Mouse (Mus musculus): Measurements from ENCODE around the gene Pafah1b1. TPM values are rescaled to one million over a fixed set of nuclear protein-coding genes. Genes with fewer than 3 reads are reported as not detected.

The Pafah1b1 gene
- polyA plus RNA-seq, 1 experiment from 2014 or later = 90.2 TPM

DNA sequence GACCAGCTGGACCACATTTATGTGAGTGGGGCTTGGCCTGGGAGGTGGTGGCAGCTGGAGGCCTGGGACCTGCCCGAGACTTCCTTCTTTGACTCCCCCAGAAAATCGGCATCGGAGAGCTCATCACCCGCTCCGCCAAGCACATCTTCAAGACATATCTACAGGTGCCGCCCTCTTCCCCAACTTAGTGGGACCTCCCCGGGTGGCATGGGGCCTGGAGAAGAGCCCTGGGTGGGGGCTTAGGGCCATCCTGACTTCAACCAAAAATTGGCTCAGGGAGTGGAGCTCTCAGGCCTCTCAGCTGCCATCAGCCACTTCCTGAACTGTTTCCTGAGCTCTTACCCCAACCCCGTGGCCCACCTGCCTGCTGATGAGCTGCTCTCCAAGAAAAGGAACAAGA, 59.6 kb downstream of the Pafah1b1 start:
- H3K27ac ChIP-seq (ENCODE audit: low read depth, low read length) = no peak overlapping the region
- over 99% methylated on average over 8 of the region's 8 CpGs for WGBS
- ATAC-seq (replicated peaks; ENCODE audit: low FRiP score) (no peak), DNase-seq (ENCODE audit: low spot score) (no peak)
- H3K4me2 ChIP-seq (ENCODE audit: low read depth, low read length, severe bottlenecking) = no peak overlapping the region
- no peaks in the 10 kb centered on the region for H3K9me3 ChIP-seq (ENCODE audit: control insufficient read depth, low read length)
- no peaks in the 10 kb centered on the region for H3K4me1 ChIP-seq (replicated peaks; ENCODE audit: control insufficient read depth, insufficient read depth, low read length)
- H3K27me3 ChIP-seq (ENCODE audit: control insufficient read depth, insufficient read depth, low read length) = no peaks in the 10 kb centered on the region
- H3K4me3 ChIP-seq (ENCODE audit: low read depth, low read length) = no peak overlapping the region
- H3K36me3 ChIP-seq (ENCODE audit: control insufficient read depth, insufficient read depth, low read length) = peaks cover 1% of the 10 kb centered on the region; the same call in 1 of the 2 replicates
- H3K9ac ChIP-seq (ENCODE audit: low read length) = no peak overlapping the region

DNA sequence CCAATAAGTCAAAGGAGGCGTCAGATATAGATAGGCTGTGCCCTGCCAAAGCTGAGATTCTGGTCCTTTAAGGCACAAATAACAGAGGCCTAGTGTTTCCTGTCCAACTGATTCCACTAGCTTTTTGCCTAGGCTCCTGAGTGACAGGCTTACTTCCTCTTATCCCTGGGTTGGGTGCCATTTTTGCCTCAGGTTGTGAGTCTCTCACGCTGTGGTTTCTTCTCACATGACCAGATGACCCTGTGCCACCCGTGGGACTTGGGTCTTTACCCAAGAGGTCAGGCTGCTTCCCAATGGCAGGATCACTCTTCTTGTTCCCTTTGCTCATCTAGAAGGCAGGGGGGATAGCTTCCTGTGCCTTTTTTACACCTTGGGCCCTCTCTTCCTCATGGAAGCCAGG, 60.2 kb downstream of the Pafah1b1 start:
- no peak overlapping the region for H3K9ac ChIP-seq (ENCODE audit: low read length)
- H3K27ac ChIP-seq (ENCODE audit: low read depth, low read length) = no peak overlapping the region
- no peaks in the 10 kb centered on the region for H3K9me3 ChIP-seq (ENCODE audit: control insufficient read depth, low read length)
- ATAC-seq (replicated peaks; ENCODE audit: low FRiP score) (no peak), DNase-seq (ENCODE audit: low spot score) (no peak)
- whole genome bisulfite sequencing = 83% methylated on average over 3 of the region's 3 CpGs
- no peak overlapping the region for H3K4me3 ChIP-seq (ENCODE audit: low read depth, low read length)
- peaks cover 5% of the 10 kb centered on the region; the same call in 1 of the 2 replicates for H3K36me3 ChIP-seq (ENCODE audit: control insufficient read depth, insufficient read depth, low read length)
- H3K27me3 ChIP-seq (ENCODE audit: control insufficient read depth, insufficient read depth, low read length) = no peaks in the 10 kb centered on the region
- H3K4me1 ChIP-seq (replicated peaks; ENCODE audit: control insufficient read depth, insufficient read depth, low read length) = no peaks in the 10 kb centered on the region
- no peak overlapping the region for H3K4me2 ChIP-seq (ENCODE audit: low read depth, low read length, severe bottlenecking)

DNA sequence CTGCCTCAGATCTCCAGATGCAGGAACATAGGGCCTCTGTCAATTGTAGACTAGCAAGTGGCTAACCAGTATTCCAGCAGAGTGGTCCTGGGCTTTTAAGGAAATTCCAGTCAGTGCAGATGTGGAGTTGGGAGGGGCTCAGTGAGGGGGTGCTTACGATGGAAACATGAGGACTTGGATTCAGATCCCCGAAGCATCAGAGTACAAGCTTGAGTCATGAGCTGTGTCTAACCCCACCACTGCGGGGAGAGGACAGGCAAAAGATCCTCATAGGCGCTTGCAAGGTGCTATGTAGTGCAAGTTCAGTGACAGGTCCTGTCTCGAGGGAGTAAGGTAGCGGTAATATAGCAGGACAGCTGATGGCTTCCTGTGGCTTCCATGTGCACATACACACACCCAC, 62.2 kb downstream of the Pafah1b1 start:
- no peak overlapping the region for H3K9ac ChIP-seq (ENCODE audit: low read length)
- WGBS = 89% methylated on average over 6 of the region's 6 CpGs
- H3K27ac ChIP-seq (ENCODE audit: low read depth, low read length) = no peak overlapping the region
- H3K4me3 ChIP-seq (ENCODE audit: low read depth, low read length) = no peak overlapping the region
- DNase-seq (ENCODE audit: low spot score) (no peak), ATAC-seq (replicated peaks; ENCODE audit: low FRiP score) (no peak)
- H3K4me2 ChIP-seq (ENCODE audit: low read depth, low read length, severe bottlenecking) = no peak overlapping the region
- no peaks in the 10 kb centered on the region for H3K27me3 ChIP-seq (ENCODE audit: control insufficient read depth, insufficient read depth, low read length)
- no peaks in the 10 kb centered on the region; the same call in 1 of the 2 replicates for H3K9me3 ChIP-seq (ENCODE audit: control insufficient read depth, low read length)
- peaks cover 12% of the 10 kb centered on the region; the same call in 1 of the 2 replicates for H3K36me3 ChIP-seq (ENCODE audit: control insufficient read depth, insufficient read depth, low read length)
- H3K4me1 ChIP-seq (replicated peaks; ENCODE audit: control insufficient read depth, insufficient read depth, low read length) = no peaks in the 10 kb centered on the region

DNA sequence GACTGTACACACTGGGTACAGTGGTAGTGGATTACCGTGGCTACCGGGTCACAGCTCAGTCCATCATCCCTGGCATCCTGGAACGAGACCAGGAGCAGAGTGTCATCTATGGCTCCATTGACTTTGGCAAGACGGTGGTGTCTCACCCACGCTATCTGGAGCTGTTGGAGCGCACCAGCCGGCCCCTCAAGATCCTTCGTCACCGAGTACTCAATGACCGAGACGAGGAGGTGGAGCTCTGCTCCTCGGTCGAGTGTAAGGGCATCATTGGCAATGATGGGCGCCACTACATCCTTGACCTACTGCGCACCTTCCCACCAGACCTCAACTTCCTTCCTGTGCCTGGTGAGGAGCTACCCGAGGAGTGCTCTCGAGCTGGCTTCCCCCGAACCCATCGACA, 62.8 kb downstream of the Pafah1b1 start:
- DNase-seq (ENCODE audit: low spot score) = no peak
- Histone ChIP-seq H3K4me2 (ENCODE audit: low read depth, low read length, severe bottlenecking) (no peak overlapping the region), H3K36me3 (ENCODE audit: control insufficient read depth, insufficient read depth, low read length) (peaks cover 12% of the 10 kb centered on the region; the same call in 1 of the 2 replicates), H3K4me3 (ENCODE audit: low read depth, low read length) (no peak overlapping the region), H3K9ac (ENCODE audit: low read length) (no peak overlapping the region), H3K27me3 (ENCODE audit: control insufficient read depth, insufficient read depth, low read length) (no peaks in the 10 kb centered on the region), H3K9me3 (ENCODE audit: control insufficient read depth, low read length) (no peaks in the 10 kb centered on the region; the same call in 1 of the 2 replicates), H3K27ac (ENCODE audit: low read depth, low read length) (no peak overlapping the region), H3K4me1 (replicated peaks; ENCODE audit: control insufficient read depth, insufficient read depth, low read length) (no peaks in the 10 kb centered on the region)
- WGBS = 94% methylated on average over 19 of the region's 19 CpGs
- ATAC-seq (replicated peaks; ENCODE audit: low FRiP score) = no peak

DNA sequence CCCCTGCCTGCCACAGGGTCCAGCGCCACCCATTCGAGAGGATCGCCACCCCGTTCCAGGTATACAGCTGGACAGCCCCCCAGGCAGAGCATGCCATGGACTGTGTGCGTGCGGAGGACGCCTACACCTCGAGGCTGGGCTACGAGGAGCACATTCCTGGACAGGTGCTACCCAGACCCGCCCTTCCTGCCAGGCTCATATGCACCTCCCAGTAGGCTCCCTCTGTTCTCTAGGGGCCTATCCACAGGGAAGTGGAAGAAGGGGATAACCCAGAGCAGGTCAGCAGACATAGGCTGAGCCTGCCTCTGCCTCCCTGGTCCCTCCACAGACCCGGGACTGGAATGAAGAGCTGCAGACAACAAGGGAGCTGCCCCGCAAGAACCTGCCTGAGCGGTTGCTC, 64.1 kb downstream of the Pafah1b1 start:
- H3K27me3 ChIP-seq (ENCODE audit: control insufficient read depth, insufficient read depth, low read length) = no peaks in the 10 kb centered on the region
- no peaks in the 10 kb centered on the region; the same call in 1 of the 2 replicates for H3K9me3 ChIP-seq (ENCODE audit: control insufficient read depth, low read length)
- 94% methylated on average over 13 of the region's 13 CpGs for WGBS
- H3K27ac ChIP-seq (ENCODE audit: low read depth, low read length) = no peak overlapping the region
- ATAC-seq (replicated peaks; ENCODE audit: low FRiP score) (no peak), DNase-seq (ENCODE audit: low spot score) (no peak)
- peaks cover 12% of the 10 kb centered on the region; the same call in 1 of the 2 replicates for H3K36me3 ChIP-seq (ENCODE audit: control insufficient read depth, insufficient read depth, low read length)
- H3K4me2 ChIP-seq (ENCODE audit: low read depth, low read length, severe bottlenecking) = no peak overlapping the region
- no peak overlapping the region for H3K9ac ChIP-seq (ENCODE audit: low read length)
- H3K4me3 ChIP-seq (ENCODE audit: low read depth, low read length) = no peak overlapping the region
- H3K4me1 ChIP-seq (replicated peaks; ENCODE audit: control insufficient read depth, insufficient read depth, low read length) = no peaks in the 10 kb centered on the region

DNA sequence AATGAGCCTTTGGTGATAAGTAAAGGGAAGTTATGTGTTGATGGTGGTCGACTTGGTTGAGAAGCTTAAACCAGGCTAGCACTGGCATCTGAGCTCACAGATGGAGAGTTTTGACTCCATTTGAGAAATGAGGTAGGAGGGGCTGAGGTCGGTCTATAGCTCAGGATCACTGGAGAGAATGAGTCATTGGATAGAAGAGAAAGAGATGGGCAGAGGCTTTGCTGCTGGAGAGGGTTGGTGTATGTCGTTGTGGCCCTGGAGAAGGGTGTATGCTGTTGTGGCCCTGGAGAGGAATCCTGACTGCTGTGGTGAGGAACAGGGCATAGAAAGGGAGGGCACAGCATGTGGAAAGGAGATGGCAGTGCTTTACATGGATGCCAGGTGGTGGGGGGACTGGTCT, 68.5 kb downstream of the Pafah1b1 start:
- ATAC-seq (replicated peaks; ENCODE audit: low FRiP score) (no peak), DNase-seq (ENCODE audit: low spot score) (no peak)
- Histone ChIP-seq H3K27ac (ENCODE audit: low read depth, low read length) (no peak overlapping the region), H3K4me2 (ENCODE audit: low read depth, low read length, severe bottlenecking) (no peak overlapping the region), H3K4me3 (ENCODE audit: low read depth, low read length) (no peak overlapping the region), H3K4me1 (replicated peaks; ENCODE audit: control insufficient read depth, insufficient read depth, low read length) (no peaks in the 10 kb centered on the region; the same call in 1 of the 2 replicates), H3K36me3 (ENCODE audit: control insufficient read depth, insufficient read depth, low read length) (peaks cover 12% of the 10 kb centered on the region; the same call in 1 of the 2 replicates), H3K27me3 (ENCODE audit: control insufficient read depth, insufficient read depth, low read length) (no peaks in the 10 kb centered on the region), H3K9ac (ENCODE audit: low read length) (no peak overlapping the region), H3K9me3 (ENCODE audit: control insufficient read depth, low read length) (no peaks in the 10 kb centered on the region; the same call in 1 of the 2 replicates)
- 88% methylated on average over 3 of the region's 3 CpGs for whole genome bisulfite sequencing

GRCm38 (mm10) chr11:74653385-74653784, 71.1 kb downstream of the Pafah1b1 start:
- no peaks in the 10 kb centered on the region for H3K27me3 ChIP-seq (ENCODE audit: control insufficient read depth, insufficient read depth, low read length)
- ATAC-seq (replicated peaks; ENCODE audit: low FRiP score) = no peak
- WGBS = 76% methylated on average over 6 of the region's 6 CpGs
- no peak overlapping the region for H3K27ac ChIP-seq (ENCODE audit: low read depth, low read length)
- H3K9me3 ChIP-seq (ENCODE audit: control insufficient read depth, low read length) = no peaks in the 10 kb centered on the region; the same call in 1 of the 2 replicates
- H3K4me3 ChIP-seq (ENCODE audit: low read depth, low read length) = no peak overlapping the region
- peaks cover 6% of the 10 kb centered on the region; the same call in 1 of the 2 replicates for H3K36me3 ChIP-seq (ENCODE audit: control insufficient read depth, insufficient read depth, low read length)
- H3K9ac ChIP-seq (ENCODE audit: low read length) = no peak overlapping the region
- no peak overlapping the region for H3K4me2 ChIP-seq (ENCODE audit: low read depth, low read length, severe bottlenecking)
- peaks cover 11% of the 10 kb centered on the region; the same call in 1 of the 2 replicates for H3K4me1 ChIP-seq (replicated peaks; ENCODE audit: control insufficient read depth, insufficient read depth, low read length)
- no peak for DNase-seq (ENCODE audit: low spot score)

- H3K9me3 ChIP-seq (ENCODE audit: control insufficient read depth, low read length) = no peaks in the 10 kb centered on the region
- H3K4me1 ChIP-seq (replicated peaks; ENCODE audit: control insufficient read depth, insufficient read depth, low read length) = peaks cover 11% of the 10 kb centered on the region; the same call in 1 of the 2 replicates
- ATAC-seq (replicated peaks; ENCODE audit: low FRiP score) (no peak), DNase-seq (ENCODE audit: low spot score) (no peak)
- H3K4me2 ChIP-seq (ENCODE audit: low read depth, low read length, severe bottlenecking) = no peak overlapping the region
- H3K4me3 ChIP-seq (ENCODE audit: low read depth, low read length) = no peak overlapping the region
- H3K27ac ChIP-seq (ENCODE audit: low read depth, low read length) = no peak overlapping the region
- peaks cover under 1% of the 10 kb centered on the region; the same call in 1 of the 2 replicates for H3K36me3 ChIP-seq (ENCODE audit: control insufficient read depth, insufficient read depth, low read length)
- H3K9ac ChIP-seq (ENCODE audit: low read length) = no peak overlapping the region
- WGBS = 90% methylated on average over 4 of the region's 4 CpGs
- H3K27me3 ChIP-seq (ENCODE audit: control insufficient read depth, insufficient read depth, low read length) = no peaks in the 10 kb centered on the region
Measured at GRCm38 (mm10) chr11:74652791-74653191, 71.7 kb downstream of the Pafah1b1 start.

DNA sequence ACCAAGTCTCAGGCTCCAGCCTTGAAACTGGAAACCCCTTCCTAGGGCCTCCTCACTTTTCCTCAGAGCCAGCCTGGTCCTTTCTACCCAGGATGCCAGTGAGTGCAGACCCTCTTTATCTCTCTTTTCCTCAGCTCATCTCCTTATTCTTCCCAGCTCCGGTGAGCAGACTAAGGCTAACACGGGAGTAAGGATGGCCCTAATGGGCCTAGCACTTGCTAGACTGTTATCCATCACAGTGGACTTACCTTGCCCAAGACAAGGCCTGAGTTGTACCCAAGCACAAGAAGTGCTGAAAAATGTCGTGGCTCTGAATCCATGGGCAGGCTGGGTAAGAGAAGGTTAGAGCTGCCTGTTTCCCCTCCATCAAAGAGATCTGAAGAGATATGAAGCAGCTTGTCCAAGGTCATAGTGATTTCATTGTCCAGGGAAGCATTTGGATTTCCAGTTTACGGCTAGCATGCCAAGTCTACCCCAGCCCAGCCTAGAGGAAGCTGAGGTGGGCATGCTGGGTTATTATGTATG, 73.8 kb downstream of the Pafah1b1 start:
- DNase-seq (ENCODE audit: low spot score) (no peak), ATAC-seq (replicated peaks; ENCODE audit: low FRiP score) (no peak)
- H3K27ac ChIP-seq (ENCODE audit: low read depth, low read length) = no peak overlapping the region
- H3K4me3 ChIP-seq (ENCODE audit: low read depth, low read length) = peak overlapping the region; percentile 95
- no peaks in the 10 kb centered on the region for H3K9me3 ChIP-seq (ENCODE audit: control insufficient read depth, low read length)
- H3K36me3 ChIP-seq (ENCODE audit: control insufficient read depth, insufficient read depth, low read length) = no peaks in the 10 kb centered on the region
- H3K4me1 ChIP-seq (replicated peaks; ENCODE audit: control insufficient read depth, insufficient read depth, low read length) = peaks cover 11% of the 10 kb centered on the region; the same call in 1 of the 2 replicates
- no peaks in the 10 kb centered on the region for H3K27me3 ChIP-seq (ENCODE audit: control insufficient read depth, insufficient read depth, low read length)
- peak overlapping the region; percentile 94 for H3K4me2 ChIP-seq (ENCODE audit: low read depth, low read length, severe bottlenecking)
- H3K9ac ChIP-seq (ENCODE audit: low read length) = no peak overlapping the region; the same call in 1 of the 2 replicates
- 67% methylated on average over 4 of the region's 4 CpGs for WGBS

Data from forebrain, embryonic 11.5 days (tissue).